Mouse (Mus musculus) erythroid progenitor cell, adult 5-6 weeks (primary cell): ENCODE data around the gene Klk6. TPM values are rescaled to one million over a fixed set of nuclear protein-coding genes. Genes with fewer than 3 reads are reported as not detected.

ENCODE experiments used
- total RNA-seq, 2 experiments: library from RNA; stranded (forward) in 1 of 2; stranded (reverse) in 1 of 2; fragments of 150-400 nt in 1 of 2; fragments of 186-747, 209-891 nt in 1 of 2; gene quantifications; 2 replicates each; pipeline versions ENCODE4 v1.2.3 to v1.2.4; 2015 to 2017; ENCODE audit warnings: low replicate concordance in 2 of 2

Klk6 gene
- total RNA-seq, 2 experiments from 2014 or later: not detected

Other genes starting within 250 kb of the Klk6 start
- 0.84 and 2.9 TPM in 2 replicates for gene Zfp719, start 244.9 kb upstream of the Klk6 start, total RNA-seq (2015; ENCODE audit: low replicate concordance)
- 0.15 and 5.5 TPM in 2 replicates for gene Zfp719, start 244.9 kb upstream of the Klk6 start, total RNA-seq (2017; ENCODE audit: low replicate concordance)
- gene Zfp819, start 217.3 kb upstream of the Klk6 start, total RNA-seq (2015; ENCODE audit: low replicate concordance): not detected in 2 replicates
- gene Zfp819, start 217.3 kb upstream of the Klk6 start, total RNA-seq (2017; ENCODE audit: low replicate concordance): not detected in 2 replicates
- not detected in 2 replicates for gene Ceacam18, start 189.8 kb upstream of the Klk6 start, total RNA-seq (2015; ENCODE audit: low replicate concordance)
- not detected in 2 replicates for gene Ceacam18, start 189.8 kb upstream of the Klk6 start, total RNA-seq (2017; ENCODE audit: low replicate concordance)
- gene Siglece, start 164.3 kb upstream of the Klk6 start, total RNA-seq (2015; ENCODE audit: low replicate concordance): 5.8 and 7.1 TPM in 2 replicates
- 3.9 and 8.8 TPM in 2 replicates for gene Siglece, start 164.3 kb upstream of the Klk6 start, total RNA-seq (2017; ENCODE audit: low replicate concordance)
- gene Ctu1, start 152.5 kb upstream of the Klk6 start, total RNA-seq (2015; ENCODE audit: low replicate concordance): 2.1 and 3.2 TPM in 2 replicates
- gene Ctu1, start 152.5 kb upstream of the Klk6 start, total RNA-seq (2017; ENCODE audit: low replicate concordance): 0.51 TPM in 1 of 2 replicates, not detected in the other
- gene Klk14, start 134.1 kb upstream of the Klk6 start, total RNA-seq (2015; ENCODE audit: low replicate concordance): not detected in 2 replicates
- not detected in 2 replicates for gene Klk14, start 134.1 kb upstream of the Klk6 start, total RNA-seq (2017; ENCODE audit: low replicate concordance)
- not detected in 2 replicates for gene Klk13, start 111.9 kb upstream of the Klk6 start, total RNA-seq (2015; ENCODE audit: low replicate concordance)
- gene Klk13, start 111.9 kb upstream of the Klk6 start, total RNA-seq (2017; ENCODE audit: low replicate concordance): not detected in 2 replicates
- not detected in 2 replicates for gene Klk12, start 55.6 kb upstream of the Klk6 start, total RNA-seq (2015; ENCODE audit: low replicate concordance)
- gene Klk12, start 55.6 kb upstream of the Klk6 start, total RNA-seq (2017; ENCODE audit: low replicate concordance): not detected in 2 replicates
- not detected in 2 replicates for gene Klk11, start 49.9 kb upstream of the Klk6 start, total RNA-seq (2015; ENCODE audit: low replicate concordance)
- not detected in 2 replicates for gene Klk11, start 49.9 kb upstream of the Klk6 start, total RNA-seq (2017; ENCODE audit: low replicate concordance)
- gene Klk10, start 43.5 kb upstream of the Klk6 start, total RNA-seq (2015; ENCODE audit: low replicate concordance): not detected in 2 replicates
- gene Klk10, start 43.5 kb upstream of the Klk6 start, total RNA-seq (2017; ENCODE audit: low replicate concordance): not detected in 2 replicates
- not detected in 2 replicates for gene Klk9, start 32.6 kb upstream of the Klk6 start, total RNA-seq (2015; ENCODE audit: low replicate concordance)
- not detected in 2 replicates for gene Klk9, start 32.6 kb upstream of the Klk6 start, total RNA-seq (2017; ENCODE audit: low replicate concordance)
- gene Klk8, start 26.9 kb upstream of the Klk6 start, total RNA-seq (2015; ENCODE audit: low replicate concordance): not detected in 2 replicates
- gene Klk8, start 26.9 kb upstream of the Klk6 start, total RNA-seq (2017; ENCODE audit: low replicate concordance): not detected in 2 replicates
- gene Klk7, start 13.2 kb upstream of the Klk6 start, total RNA-seq (2015; ENCODE audit: low replicate concordance): not detected in 2 replicates
- gene Klk7, start 13.2 kb upstream of the Klk6 start, total RNA-seq (2017; ENCODE audit: low replicate concordance): not detected in 2 replicates
- gene Klk5, start 17.5 kb downstream of the Klk6 start, total RNA-seq (2015; ENCODE audit: low replicate concordance): not detected in 2 replicates
- not detected in 2 replicates for gene Klk5, start 17.5 kb downstream of the Klk6 start, total RNA-seq (2017; ENCODE audit: low replicate concordance)
- gene Klk4, start 56.7 kb downstream of the Klk6 start, total RNA-seq (2015; ENCODE audit: low replicate concordance): not detected in 2 replicates
- gene Klk4, start 56.7 kb downstream of the Klk6 start, total RNA-seq (2017; ENCODE audit: low replicate concordance): not detected in 2 replicates
- gene Klk15, start 109.2 kb downstream of the Klk6 start, total RNA-seq (2015; ENCODE audit: low replicate concordance): not detected in 2 replicates
- not detected in 2 replicates for gene Klk15, start 109.2 kb downstream of the Klk6 start, total RNA-seq (2017; ENCODE audit: low replicate concordance)
- not detected in 2 replicates for gene Klk1b8, start 126.2 kb downstream of the Klk6 start, total RNA-seq (2015; ENCODE audit: low replicate concordance)
- gene Klk1b8, start 126.2 kb downstream of the Klk6 start, total RNA-seq (2017; ENCODE audit: low replicate concordance): not detected in 2 replicates
- not detected in 2 replicates for gene Klk1b1, start 142.3 kb downstream of the Klk6 start, total RNA-seq (2015; ENCODE audit: low replicate concordance)
- not detected in 2 replicates for gene Klk1b1, start 142.3 kb downstream of the Klk6 start, total RNA-seq (2017; ENCODE audit: low replicate concordance)
- gene Klk1b9, start 151.6 kb downstream of the Klk6 start, total RNA-seq (2015; ENCODE audit: low replicate concordance): not detected in 2 replicates
- not detected in 2 replicates for gene Klk1b9, start 151.6 kb downstream of the Klk6 start, total RNA-seq (2017; ENCODE audit: low replicate concordance)
- not detected in 2 replicates for gene Klk1b11, start 171.4 kb downstream of the Klk6 start, total RNA-seq (2015; ENCODE audit: low replicate concordance)
- not detected in 2 replicates for gene Klk1b11, start 171.4 kb downstream of the Klk6 start, total RNA-seq (2017; ENCODE audit: low replicate concordance)
- not detected in 2 replicates for gene Klk1b26, start 187.7 kb downstream of the Klk6 start, total RNA-seq (2015; ENCODE audit: low replicate concordance)
- gene Klk1b26, start 187.7 kb downstream of the Klk6 start, total RNA-seq (2017; ENCODE audit: low replicate concordance): not detected in 2 replicates
- not detected in 2 replicates for gene Klk1b27, start 227.8 kb downstream of the Klk6 start, total RNA-seq (2015; ENCODE audit: low replicate concordance)
- not detected in 2 replicates for gene Klk1b27, start 227.8 kb downstream of the Klk6 start, total RNA-seq (2017; ENCODE audit: low replicate concordance)